Mouse (Mus musculus): ENCODE results near the gene Clpb. TPM values are rescaled to one million over a fixed set of nuclear protein-coding genes. Genes with fewer than 3 reads are reported as not detected.

The Clpb gene
- total RNA-seq, 2 experiments from 2014 or later: 30.7 to 38.7 TPM

DNA sequence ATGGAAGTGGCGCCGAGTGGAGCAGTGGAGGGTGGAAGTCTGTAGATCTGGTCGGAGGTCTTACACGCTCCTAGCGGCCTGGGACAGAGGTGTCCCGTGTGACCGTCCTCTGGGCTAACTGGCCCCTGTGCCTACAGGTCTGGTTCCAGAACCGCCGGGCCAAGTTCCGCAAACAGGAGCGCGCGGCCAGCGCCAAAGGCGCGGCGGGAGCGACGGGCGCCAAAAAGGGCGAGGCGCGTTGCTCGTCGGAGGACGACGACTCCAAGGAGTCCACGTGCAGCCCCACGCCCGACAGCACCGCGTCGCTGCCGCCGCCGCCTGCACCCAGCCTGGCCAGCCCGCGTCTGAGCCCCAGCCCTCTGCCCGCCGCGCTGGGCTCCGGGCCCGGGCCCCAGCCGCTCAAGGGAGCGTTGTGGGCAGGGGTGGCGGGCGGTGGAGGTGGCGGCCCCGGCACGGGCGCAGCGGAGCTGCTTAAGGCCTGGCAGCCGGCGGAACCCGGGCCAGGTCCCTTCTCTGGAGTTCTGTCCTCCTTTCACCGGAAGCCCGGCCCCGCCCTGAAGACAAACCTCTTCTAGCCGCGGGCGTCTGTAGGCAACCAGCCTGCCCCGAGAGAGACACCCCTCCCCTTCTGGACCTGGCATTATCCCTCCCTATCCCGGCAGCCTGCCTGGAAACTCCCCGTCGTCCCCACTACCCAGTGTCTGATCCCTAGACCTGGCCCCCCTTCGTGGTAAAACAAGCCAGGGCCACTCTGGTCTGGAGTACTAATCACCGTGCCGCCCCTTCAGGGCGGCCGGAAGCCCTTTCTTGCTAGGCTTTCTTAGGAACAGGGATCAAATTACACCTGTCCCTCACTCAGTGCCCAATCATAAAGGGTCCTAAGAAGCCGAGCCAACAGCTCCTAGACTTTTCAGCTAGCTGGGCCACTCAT is 158.4 kb downstream of the Clpb start:
- DNase-seq: peak; percentile 59

DNA sequence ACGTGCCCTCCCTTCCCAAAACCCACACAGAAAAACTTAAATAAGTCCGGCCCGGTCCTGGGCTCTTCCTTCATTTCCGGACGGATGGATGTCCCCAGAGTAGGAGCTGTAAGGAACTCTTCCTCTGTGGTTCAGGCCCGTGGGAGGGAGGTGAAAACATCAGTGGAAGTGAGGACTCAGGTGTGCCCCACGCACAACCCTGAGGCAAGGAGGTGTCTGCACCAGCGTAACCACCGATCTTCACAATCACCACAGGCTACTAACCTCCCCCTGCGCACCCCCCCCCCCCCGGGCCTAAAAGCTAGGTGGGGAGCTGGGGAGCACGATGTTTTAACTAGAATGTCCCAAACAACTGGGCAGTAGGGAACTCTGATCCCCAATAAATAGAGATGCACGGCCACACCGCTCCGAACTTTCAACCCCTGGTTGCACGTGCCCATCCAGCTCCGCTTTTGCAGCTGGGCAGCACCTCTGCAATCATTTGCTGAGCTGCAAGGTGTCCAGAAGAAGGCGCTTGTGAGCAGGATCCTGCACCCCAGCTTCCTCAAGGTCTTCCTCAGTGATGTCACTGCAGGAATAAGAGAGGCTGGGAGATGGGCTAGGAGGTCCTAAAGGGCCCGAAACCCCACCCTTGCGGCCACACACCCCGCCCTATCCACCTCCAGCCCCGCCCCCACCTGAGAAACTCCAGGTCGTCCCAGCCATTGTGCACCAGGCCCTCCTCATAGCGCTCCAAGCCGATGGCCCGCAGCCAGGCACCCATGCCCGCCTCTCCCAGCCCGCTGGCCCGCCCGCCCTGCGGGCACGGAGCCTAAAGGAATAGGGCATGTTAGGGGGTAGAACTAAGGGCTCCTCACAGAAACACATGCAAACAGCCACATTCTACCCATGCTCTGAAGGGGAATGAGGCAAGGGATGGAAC is 159.7 kb downstream of the Clpb start:
- no peak for DNase-seq

DNA sequence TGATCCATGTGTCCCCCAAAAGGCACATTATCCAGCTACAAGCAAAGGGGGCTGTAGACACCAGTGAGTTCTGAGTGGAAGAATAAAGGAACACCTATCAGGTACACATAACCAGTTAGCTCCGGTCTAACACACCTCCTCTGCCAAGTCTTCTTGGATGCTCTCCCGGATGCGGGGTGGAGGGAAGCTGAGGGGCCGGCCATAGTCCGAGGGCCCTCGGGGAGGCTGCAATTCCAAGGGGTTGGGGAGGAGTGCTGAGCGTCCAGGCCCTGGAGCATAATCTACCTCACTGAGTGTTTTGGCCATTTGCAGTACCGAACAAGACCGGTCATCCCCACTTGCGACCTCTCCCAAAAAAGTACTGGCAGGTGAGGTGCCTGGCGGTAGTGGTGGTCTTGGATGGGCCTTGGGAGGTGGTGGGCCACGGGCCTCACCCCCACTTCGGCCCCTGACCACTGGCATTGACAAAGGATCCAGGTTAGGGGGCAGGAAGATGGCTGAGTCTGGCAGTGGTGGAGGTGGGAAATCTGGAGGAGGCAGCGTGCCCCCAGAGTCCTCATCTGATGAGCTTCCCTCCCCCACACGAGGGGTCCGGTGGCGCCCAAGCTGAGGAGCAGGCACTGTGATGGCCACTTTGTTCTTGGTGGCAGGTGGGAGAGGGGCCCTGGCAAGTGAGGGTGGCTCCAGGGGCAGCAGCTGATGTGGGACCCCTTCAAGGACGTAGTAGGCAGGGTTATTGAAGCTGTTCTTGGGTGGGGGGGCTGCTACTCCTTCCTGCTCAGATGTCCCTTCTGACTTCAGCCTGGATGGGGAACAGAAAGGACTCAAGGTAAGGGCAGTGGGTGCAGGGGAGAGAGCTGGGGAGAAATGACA is 160.6 kb downstream of the Clpb start:
- no peak for DNase-seq

DNA sequence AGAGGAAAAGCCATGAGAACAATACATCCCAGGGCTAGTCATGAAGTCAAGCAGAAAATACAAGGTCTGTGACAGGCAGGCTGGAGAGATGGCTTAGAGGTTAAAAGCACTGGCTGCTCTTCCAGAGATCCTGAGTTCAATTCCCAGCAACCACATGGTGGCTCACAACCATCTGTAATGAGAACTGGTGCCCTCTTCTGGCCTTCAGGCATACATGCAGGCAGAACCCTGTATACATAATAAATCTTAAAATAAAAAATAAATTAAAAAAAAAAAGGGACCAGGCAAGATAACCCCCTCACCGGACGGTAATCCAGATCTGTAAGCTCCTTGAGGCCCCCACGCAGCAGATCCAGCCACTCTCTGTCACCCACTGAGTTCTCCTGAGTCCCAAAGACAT is 166.9 kb downstream of the Clpb start:
- no peak for DNase-seq

DNA sequence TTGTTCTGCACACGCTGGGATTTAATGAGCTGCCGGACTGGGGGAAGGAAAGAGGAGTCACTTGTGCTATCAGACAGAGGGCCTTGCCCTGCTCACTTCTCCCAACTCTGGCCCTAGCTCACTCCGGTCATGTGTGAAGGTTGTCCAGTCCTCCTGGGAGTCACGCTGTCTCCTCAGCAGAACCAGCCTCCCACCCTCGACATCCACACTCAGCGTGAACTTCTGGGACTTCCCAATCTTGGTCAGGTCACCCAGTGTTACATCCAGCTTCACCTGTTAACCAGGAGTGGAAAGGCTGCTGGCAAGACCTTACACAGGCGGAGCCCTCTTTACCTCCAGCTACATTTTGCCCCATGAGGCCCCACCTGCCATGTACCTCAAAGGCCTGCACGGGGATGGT is 168.0 kb downstream of the Clpb start:
- DNase-seq: no peak

DNA sequence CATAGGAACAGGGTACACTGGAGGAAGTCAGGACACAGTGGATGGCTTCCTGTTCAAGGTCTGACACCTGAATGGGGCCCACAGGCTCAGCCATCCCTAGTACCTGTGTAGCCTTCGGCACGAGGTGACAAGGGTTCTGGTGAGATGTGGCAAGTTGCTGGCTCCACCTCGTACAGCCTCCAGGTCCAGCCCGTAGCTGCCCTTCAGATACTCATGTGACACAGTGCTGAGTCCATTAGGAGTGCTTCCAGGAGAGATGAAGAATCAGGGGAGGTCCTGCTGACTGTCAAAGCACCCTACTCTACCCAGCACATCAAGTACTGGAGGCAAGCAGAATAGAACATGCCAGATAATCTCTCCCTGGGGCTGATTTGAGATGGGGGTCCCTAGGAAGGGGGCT is 168.9 kb downstream of the Clpb start:
- no peak for DNase-seq

DNA sequence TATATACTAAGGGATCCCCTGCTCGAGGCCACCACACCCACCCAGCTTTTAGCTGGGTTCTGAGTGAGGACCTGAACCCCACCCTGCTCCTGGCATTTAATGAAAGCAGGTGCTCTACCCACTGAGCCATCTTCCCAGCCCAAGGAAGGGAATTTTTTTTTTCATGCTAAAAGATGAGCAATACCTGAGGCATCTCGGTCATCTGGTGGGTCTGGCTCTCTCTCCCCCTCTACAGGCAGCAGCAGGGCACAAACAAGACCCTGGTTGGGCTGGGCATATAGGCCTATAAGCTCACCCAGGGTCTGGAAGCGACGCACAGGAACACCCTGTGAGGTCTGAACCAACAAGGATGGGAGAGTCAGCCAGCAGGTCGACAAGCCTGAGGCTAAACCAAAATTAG is 169.9 kb downstream of the Clpb start:
- DNase-seq: no peak

DNA sequence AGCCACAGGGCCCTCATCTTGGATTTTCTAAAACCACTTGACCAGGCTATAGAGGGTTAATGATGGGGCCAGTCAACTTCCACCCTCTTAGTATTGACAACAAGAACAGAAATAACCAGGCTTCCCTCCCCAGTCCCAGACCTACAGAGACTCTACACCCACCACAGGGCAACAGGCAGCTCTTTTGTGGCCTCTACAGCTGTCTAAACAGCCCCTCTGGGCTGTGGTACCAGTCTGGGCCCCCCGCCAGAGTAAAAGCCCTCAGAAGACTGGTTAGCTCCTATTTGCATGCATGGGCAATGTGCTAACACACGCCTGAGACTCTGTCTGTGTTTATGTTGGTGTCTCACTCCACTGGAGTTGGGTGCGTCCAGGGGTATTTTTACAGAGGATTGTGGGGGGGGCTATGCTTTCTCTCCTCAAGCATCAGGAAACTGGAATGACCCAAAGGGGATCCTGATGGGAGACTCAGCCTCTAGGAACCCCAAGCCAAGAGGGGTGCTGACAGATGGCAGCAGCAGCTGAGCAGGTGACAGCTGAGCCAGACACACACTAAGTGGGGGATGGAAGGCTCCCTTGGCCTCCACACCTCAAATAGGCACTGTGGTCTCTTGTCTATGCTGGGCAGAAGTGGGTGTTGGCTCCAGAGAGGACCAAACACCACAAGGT is 170.6 kb downstream of the Clpb start:
- DNase-seq: no peak

DNA sequence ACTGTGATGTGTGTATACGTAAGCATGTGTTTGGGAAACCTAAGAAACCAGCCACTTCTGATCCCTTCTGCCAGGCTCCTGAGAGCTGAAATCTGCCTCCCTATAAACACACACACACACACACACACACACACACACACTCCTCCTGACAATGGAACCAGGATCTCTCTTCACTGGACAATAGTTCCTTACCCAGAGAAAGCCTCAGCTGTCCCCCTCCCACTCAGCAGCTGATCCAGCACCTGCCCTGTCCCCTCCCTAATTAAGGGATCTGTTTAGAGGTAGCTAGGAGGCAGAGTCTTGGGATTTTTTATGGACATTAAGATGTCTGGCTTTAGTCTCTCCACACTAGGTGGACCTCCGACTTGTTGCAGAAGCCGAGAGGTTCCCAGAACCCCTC is 171.5 kb downstream of the Clpb start:
- DNase-seq: no peak

DNA sequence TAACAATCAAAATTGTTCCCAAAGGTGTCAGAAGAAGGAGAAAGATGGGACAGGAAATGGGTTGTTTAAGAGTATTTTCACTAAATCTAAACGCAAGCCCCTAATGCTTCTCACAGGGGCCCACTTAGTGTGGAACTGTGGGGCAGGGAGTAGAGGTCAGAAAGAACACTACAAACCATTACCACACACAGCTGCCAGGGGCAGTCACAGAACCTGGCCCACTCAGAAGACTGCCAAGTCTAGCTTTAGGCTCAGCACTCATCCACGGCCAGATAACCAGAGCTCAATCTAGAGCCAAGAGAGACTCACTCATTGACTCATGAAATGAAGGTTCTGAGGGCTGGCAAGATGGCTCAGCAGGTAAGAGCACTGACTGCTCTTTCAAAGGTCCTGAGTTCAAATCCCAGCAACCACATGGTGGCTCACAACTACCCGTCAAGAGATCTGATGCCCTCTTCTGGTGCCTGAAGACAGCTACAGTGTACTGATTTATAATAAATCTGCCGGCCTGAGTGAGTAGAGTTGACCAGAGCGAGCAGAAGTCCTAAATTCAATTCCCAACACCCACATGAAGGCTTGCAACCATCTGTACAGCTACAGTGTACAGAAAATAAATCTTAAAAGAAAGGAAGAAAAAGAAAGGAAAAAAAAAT is 172.2 kb downstream of the Clpb start:
- DNase-seq: no peak

DNA sequence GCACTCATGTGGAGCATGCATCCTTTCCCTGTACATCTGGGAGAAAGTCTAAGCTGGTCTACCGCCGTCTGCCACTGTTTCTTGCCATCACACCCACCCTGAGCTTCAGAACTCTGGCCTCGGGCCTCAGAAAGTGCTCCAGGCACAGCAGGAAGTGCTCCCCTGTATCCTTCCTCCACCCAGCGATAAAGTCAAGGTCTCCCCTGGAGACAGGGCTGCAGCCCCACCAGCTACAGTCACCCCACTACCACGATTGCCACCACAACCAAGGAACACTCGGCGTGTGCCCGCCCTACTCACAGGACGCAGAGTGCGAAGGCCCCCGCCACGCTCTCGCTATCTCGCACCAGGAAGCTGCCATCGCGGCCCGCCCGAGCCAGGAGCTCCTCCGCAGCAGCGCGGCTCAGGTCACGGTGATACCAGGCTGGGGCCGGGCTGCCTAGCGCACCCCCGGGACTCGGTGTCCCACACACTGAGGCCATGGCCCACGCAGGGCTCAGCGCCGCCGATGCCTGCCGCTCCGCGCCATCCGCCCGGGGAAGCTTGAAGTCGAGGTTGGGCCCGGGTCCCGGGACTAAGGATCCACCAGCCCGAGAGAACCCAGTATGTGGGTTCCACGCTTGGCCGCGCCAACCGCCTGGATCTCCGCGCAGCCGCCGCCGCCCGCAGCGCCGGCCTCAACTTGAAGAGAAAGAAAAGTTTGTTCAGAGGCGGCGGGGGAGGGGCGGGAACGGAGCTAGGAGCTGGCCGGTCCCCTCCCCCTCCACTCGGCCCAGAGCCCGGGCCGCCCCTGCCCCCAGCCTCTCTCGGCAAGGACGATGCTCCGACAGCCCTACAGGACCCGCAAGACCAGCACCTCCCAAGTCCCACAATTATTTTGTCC is 173.1 kb downstream of the Clpb start:
- peak; percentile 78 for DNase-seq

DNA sequence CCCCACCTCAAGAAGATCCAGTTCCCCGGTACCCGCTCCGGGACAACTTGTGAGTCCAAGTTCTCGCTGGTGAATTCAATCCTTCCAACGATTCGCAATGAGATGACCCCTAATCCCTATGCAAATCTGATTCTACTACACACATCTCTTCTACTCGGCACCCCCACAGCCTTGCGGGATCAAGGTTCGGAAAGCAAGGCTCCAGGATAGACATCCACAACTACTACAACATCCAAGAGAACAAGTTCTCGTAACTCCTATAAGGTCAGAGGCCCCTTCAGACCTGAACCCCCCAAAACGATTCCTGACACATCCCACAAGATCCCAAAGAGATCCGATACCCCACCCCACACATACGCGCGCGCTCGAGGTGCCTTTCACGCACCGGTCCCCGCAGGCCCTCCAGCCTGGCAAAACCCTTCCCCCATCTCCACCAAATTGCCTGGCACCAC is 173.7 kb downstream of the Clpb start:
- no peak for DNase-seq

DNA sequence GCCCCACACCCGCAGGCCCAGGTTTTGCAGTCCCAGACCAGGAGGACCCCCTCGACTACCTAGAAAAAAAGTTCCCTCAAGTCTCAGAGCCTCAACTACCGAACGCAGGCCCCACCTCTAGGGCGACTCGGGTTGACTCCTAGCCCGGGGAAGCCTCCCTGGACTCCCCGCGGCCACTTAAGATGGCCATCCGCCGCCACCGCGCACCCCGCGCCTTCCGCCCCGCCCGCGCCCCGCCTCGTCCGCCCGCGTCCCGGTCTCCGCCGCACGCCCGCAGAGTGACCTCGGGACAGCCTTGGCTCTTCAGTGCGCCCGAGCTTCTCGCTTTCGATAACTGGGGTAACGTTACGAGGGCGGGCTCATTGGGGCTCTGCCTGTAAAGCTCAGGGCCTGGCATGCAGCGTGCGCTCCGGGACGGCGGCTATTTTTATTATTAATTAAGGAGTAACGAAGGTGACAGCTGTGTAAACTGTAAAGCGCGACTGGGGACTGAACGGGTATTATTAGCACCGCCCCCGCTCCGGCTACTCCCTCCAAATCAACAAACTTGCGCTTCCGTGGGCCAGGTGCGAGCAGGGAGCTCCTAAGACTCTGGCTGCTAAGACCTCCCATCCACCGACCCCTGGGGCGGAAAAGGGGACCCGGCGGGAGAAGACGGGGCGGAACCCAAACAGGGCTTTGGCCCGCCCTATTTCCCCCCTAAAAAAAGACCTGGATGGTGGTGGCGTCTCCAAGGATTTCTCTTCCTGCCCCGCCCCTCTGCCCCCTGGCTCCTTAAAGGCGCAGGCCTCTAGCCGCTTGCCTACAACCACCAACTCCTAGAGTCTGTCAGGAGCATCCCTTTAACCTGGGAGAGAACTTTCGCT is 174.4 kb downstream of the Clpb start, which contains the start of gene Inppl1:
Gene Inppl1, minus strand, starts transcription at position 624 of the 866 bp plus-strand sequence.
- DNase-seq: peak; percentile 79

DNA sequence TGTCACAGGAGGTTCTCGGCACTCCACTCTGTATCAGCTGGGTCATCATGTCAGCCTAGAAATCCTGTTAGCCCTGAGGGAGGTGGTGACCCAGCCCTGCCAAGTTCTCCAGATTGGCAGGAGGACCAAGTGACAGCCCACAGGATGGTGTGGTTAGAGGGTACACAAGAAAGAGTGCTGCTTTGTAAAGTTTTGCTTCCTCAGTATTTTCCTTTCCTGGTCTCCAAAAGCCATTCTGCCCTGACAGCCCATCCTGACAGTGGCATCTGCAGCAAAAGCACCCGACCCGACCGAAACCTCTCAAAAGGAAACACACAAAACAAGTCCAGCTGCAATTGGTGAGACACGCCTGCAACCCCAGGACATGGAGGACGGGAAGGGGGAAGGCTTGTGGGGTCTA is 180.8 kb downstream of the Clpb start:
- DNase-seq: no peak

Data from gastrocnemius, postnatal 10 days (tissue).